Mouse (Mus musculus): Measurements from ENCODE around the gene Gm17359.

The Gm17359 gene

GRCm38 (mm10) chr3:79484286-79485063 lies 148.0 kb downstream of the Gm17359 start:
- DNase-seq (ENCODE audit: low spot score): no peak

GRCm38 (mm10) chr3:79488025-79488424 lies 151.6 kb downstream of the Gm17359 start:
- DNase-seq (ENCODE audit: low spot score): no peak

DNA sequence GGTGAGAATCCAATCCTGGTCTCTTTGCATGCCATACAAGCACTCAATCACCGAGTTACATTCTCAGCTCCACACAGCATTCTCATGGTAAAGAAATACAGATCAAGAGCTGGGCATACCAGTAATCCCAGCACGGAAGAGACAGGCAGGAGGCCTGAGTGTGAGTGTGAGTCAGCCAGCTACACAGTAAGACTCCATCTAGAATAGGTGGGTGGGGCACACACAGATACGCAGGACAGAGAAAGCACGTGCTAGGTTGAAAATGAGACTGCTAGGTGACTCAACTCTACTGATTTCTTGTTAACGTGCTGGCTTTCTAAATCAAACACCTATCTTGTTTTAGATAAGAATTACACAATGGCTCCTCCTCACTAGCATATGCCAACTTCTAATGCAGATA lies 153.6 kb downstream of the Gm17359 start:
- no peak for DNase-seq (ENCODE audit: low spot score)

DNA sequence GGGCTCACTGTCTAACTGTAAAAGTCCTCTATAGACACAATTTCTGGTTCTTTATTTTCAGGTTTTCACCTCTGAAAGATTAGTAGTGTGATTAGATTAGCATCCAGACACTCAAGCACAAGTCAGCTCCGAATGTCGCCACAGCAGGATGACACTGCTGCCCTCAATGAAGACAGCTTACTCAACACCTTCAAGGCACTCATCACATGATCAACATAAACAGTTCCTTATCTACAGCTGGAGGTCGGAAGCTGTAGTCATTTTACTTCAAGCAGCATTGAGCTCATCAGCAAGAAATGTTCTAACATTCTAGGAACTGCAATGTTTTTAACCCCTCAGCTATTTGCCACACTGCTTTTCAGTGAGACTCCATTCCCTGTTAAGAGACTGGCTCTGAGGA lies 155.2 kb downstream of the Gm17359 start:
- DNase-seq (ENCODE audit: low spot score): no peak

GRCm38 (mm10) chr3:79493064-79493463 lies 156.6 kb downstream of the Gm17359 start:
- DNase-seq (ENCODE audit: low spot score): no peak

DNA sequence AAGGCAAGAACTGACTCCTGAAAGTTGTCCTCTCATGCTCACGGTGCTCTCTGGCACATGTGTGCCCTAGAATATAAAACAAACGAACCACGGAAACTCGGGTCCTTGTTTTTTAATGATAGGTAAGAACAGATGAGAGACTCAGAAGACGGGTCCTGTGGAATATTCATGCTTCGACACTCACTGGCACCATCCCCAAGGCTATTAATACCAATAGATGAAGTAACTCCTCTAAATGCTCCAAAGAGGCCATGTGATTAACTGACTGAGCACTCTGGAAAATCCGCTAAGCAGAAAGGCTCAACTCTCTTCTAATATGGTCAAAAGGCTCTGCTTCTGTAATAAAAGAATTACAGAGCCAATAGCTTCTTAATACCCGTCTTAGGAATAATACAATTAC lies 157.6 kb downstream of the Gm17359 start:
- DNase-seq (ENCODE audit: low spot score): no peak

- DNase-seq (ENCODE audit: low spot score): no peak
These were observed 158.7 kb downstream of the Gm17359 start for GRCm38 (mm10) chr3:79495151-79495550.

- no peak for DNase-seq (ENCODE audit: low spot score)
These were observed 160.2 kb downstream of the Gm17359 start for GRCm38 (mm10) chr3:79496668-79497067.

GRCm38 (mm10) chr3:79500279-79500678 lies 163.8 kb downstream of the Gm17359 start:
- DNase-seq (ENCODE audit: low spot score): no peak

- no peak for DNase-seq (ENCODE audit: low spot score)
These were observed 164.8 kb downstream of the Gm17359 start for GRCm38 (mm10) chr3:79501166-79501728.
